Mouse (Mus musculus): ENCODE data around the gene Galnt10. TPM values are rescaled to one million over a fixed set of nuclear protein-coding genes. Genes with fewer than 3 reads are reported as not detected.

The Galnt10 gene
- total RNA-seq, 1 experiment, result 13.5 TPM

DNA sequence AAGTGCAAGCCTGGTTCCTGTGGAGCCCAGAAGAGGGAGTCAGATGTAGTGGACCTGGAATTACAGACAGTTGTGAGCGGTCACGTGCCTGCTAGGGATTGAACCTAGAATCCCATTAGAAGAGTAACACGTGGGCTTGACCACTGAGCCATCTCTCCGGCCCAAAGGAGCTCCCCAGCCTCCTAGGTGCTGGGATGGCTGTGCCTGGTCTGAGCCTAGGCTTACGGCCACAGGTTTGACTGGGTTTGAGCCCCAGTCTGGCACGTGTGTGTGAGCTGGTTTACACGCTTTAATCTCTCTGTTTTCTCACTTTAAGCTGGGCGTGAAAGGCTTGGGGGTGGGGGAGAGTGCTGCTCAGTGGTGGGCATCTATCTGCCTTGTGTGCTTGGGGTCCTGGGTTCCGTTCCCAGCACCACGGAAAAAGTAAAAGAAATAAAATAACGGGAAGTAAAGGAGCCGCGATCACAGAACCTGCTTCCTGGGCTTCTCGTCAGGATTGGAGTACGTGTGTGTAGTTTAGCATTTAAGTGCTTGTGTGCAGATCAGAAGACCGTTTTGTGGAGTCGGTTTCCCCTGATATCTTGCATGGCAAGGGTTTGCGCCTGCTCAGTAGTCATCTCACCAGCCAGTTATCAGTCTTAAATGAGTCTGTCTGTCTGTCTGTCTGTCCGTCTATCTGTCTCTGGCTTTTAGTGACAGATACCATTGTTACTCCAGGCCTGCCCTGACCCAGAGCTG lies 16.4 kb downstream of the Galnt10 start:
- Histone ChIP-seq H3K9ac (ENCODE audit: insufficient read depth, low read depth, low read length, poor library complexity, severe bottlenecking) (no peak overlapping the region; the same call in 1 of the 2 replicates), H3K4me1 (ENCODE audit: control insufficient read depth in 2 of 2, insufficient read depth in 2 of 2, low read length in 2 of 2, poor library complexity in 1 of 2) (peaks cover 3 to 35% of the 10 kb centered on the region in 2 experiments; a peak in 3 of 4 replicates), H3K4me3 (ENCODE audit: insufficient read depth in 1 of 2, low read depth in 1 of 2, low read length in 2 of 2, poor library complexity in 1 of 2, severe bottlenecking in 1 of 2) (no peak overlapping the region), H3K27ac (ENCODE audit: insufficient read depth, low read depth, low read length, poor library complexity, severe bottlenecking) (no peak overlapping the region; the same call in 1 of the 2 replicates), H3K9me3 (ENCODE audit: control insufficient read depth, insufficient read depth, low read depth, low read length) (no peaks in the 10 kb centered on the region), H3K36me3 (ENCODE audit: control insufficient read depth, insufficient read depth, low read length, poor library complexity, severe bottlenecking) (no peaks in the 10 kb centered on the region)
- in situ Hi-C loops (cut with MboI; ENCODE audit: low sequenced_read_pairs in 2 of 2, unreplicated experiment in 2 of 2), result no loop called here
- no peak for DNase-seq (ENCODE audit: low read depth, low spot score)
- TF ChIP-seq MAFK (IDR thresholded peaks at IDR 0.05; ENCODE audit: insufficient read depth, low read depth, low read length) (no peak), CHD2 (IDR thresholded peaks at IDR 0.05; ENCODE audit: low read depth, low read length) (no peak), ZC3H11A (IDR thresholded peaks at IDR 0.05; ENCODE audit: borderline replicate concordance, low read depth, low read length) (no peak), ZNF384 (IDR thresholded peaks at IDR 0.05; ENCODE audit: low read depth, low read length) (no peak), HCFC1 (IDR thresholded peaks at IDR 0.05; ENCODE audit: borderline replicate concordance, insufficient read depth, low read length) (no peak)

GRCm38 (mm10) chr11:57662231-57662630 lies 17.0 kb downstream of the Galnt10 start:
- Histone ChIP-seq H3K9ac (ENCODE audit: insufficient read depth, low read depth, low read length, poor library complexity, severe bottlenecking) (no peak overlapping the region), H3K27ac (ENCODE audit: insufficient read depth, low read depth, low read length, poor library complexity, severe bottlenecking) (no peak overlapping the region), H3K4me1 (ENCODE audit: control insufficient read depth in 2 of 2, insufficient read depth in 2 of 2, low read length in 2 of 2, poor library complexity in 1 of 2) (peaks cover 3 to 31% of the 10 kb centered on the region in 2 experiments; a peak in 3 of 4 replicates), H3K4me3 (ENCODE audit: insufficient read depth in 1 of 2, low read depth in 1 of 2, low read length in 2 of 2, poor library complexity in 1 of 2, severe bottlenecking in 1 of 2) (no peak overlapping the region), H3K9me3 (ENCODE audit: control insufficient read depth, insufficient read depth, low read depth, low read length) (no peaks in the 10 kb centered on the region), H3K36me3 (ENCODE audit: control insufficient read depth, insufficient read depth, low read length, poor library complexity, severe bottlenecking) (no peaks in the 10 kb centered on the region)
- TF ChIP-seq HCFC1 (IDR thresholded peaks at IDR 0.05; ENCODE audit: borderline replicate concordance, insufficient read depth, low read length) (no peak), ZNF384 (IDR thresholded peaks at IDR 0.05; ENCODE audit: low read depth, low read length) (no peak), ZC3H11A (IDR thresholded peaks at IDR 0.05; ENCODE audit: borderline replicate concordance, low read depth, low read length) (no peak), CHD2 (IDR thresholded peaks at IDR 0.05; ENCODE audit: low read depth, low read length) (no peak), MAFK (IDR thresholded peaks at IDR 0.05; ENCODE audit: insufficient read depth, low read depth, low read length) (no peak)
- no peak for DNase-seq (ENCODE audit: low read depth, low spot score)
- in situ Hi-C loops (cut with MboI; ENCODE audit: low sequenced_read_pairs in 2 of 2, unreplicated experiment in 2 of 2), result no loop called here

DNA sequence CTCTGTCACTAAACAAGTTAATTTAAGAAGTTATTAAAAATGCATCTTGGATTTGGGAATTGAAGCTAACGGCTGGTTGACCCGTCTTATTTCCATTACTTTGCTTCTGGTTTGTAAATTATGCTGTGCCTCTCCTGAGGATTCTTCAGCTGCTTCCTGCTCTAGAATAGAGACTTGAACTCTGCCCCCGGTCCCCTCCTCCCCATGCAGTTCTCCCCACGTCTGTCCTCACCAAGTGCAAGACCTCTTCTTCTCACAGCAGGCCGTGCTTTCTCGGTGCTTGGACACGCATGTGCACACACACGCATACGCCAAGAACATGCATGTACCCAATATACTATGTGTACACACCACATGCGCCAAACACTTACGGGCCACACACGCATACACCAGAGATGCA lies 18.0 kb downstream of the Galnt10 start:
- in situ Hi-C loops (cut with MboI; ENCODE audit: low sequenced_read_pairs in 2 of 2, unreplicated experiment in 2 of 2), result no loop called here
- H3K9me3 ChIP-seq (ENCODE audit: control insufficient read depth, insufficient read depth, low read depth, low read length), result no peaks in the 10 kb centered on the region

DNA sequence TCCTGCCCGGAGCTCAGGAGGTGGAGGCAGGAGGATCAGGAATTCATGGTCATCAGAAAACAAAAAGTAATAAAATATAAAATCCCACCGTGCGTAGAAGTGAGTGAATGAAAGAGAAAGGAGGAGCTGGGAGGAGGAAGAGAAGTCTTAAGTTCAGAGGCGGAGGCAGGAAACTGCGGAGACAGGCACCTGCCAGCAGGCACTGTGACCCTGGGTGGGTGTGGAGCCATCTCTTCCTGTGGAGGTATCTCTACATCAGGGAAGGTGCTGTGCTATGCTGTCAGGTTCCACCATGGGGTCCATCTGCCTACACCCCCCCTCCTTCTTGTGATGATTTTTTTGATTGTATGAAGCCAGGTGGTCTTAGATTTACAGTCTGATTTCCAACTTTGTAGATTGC lies 19.5 kb downstream of the Galnt10 start:
- TF ChIP-seq CHD2 (IDR thresholded peaks at IDR 0.05; ENCODE audit: low read depth, low read length) (no peak), MAFK (IDR thresholded peaks at IDR 0.05; ENCODE audit: insufficient read depth, low read depth, low read length) (no peak), ZC3H11A (IDR thresholded peaks at IDR 0.05; ENCODE audit: borderline replicate concordance, low read depth, low read length) (no peak), HCFC1 (IDR thresholded peaks at IDR 0.05; ENCODE audit: borderline replicate concordance, insufficient read depth, low read length) (no peak), ZNF384 (IDR thresholded peaks at IDR 0.05; ENCODE audit: low read depth, low read length) (no peak)
- in situ Hi-C loops (cut with MboI; ENCODE audit: low sequenced_read_pairs in 2 of 2, unreplicated experiment in 2 of 2), result no loop called here
- Histone ChIP-seq H3K4me1 (ENCODE audit: control insufficient read depth in 2 of 2, insufficient read depth in 2 of 2, low read length in 2 of 2, poor library complexity in 1 of 2) (peaks cover 1 to 10% of the 10 kb centered on the region in 2 experiments; a peak in 2 of 4 replicates), H3K27ac (ENCODE audit: insufficient read depth, low read depth, low read length, poor library complexity, severe bottlenecking) (no peak overlapping the region), H3K4me3 (ENCODE audit: insufficient read depth in 1 of 2, low read depth in 1 of 2, low read length in 2 of 2, poor library complexity in 1 of 2, severe bottlenecking in 1 of 2) (no peak overlapping the region), H3K9ac (ENCODE audit: insufficient read depth, low read depth, low read length, poor library complexity, severe bottlenecking) (no peak overlapping the region), H3K36me3 (ENCODE audit: control insufficient read depth, insufficient read depth, low read length, poor library complexity, severe bottlenecking) (no peaks in the 10 kb centered on the region), H3K9me3 (ENCODE audit: control insufficient read depth, insufficient read depth, low read depth, low read length) (no peaks in the 10 kb centered on the region)
- DNase-seq (ENCODE audit: low read depth, low spot score), result no peak

More for the DNA sequence above, 18.0 kb downstream of the Galnt10 start:
- Histone ChIP-seq H3K36me3 (ENCODE audit: control insufficient read depth, insufficient read depth, low read length, poor library complexity, severe bottlenecking) (no peaks in the 10 kb centered on the region), H3K9ac (ENCODE audit: insufficient read depth, low read depth, low read length, poor library complexity, severe bottlenecking) (no peak overlapping the region), H3K27ac (ENCODE audit: insufficient read depth, low read depth, low read length, poor library complexity, severe bottlenecking) (no peak overlapping the region), H3K4me1 (ENCODE audit: control insufficient read depth in 2 of 2, insufficient read depth in 2 of 2, low read length in 2 of 2, poor library complexity in 1 of 2) (peaks cover 1 to 20% of the 10 kb centered on the region in 2 experiments; a peak in 2 of 4 replicates), H3K4me3 (ENCODE audit: insufficient read depth in 1 of 2, low read depth in 1 of 2, low read length in 2 of 2, poor library complexity in 1 of 2, severe bottlenecking in 1 of 2) (no peak overlapping the region)
- no peak for TF ChIP-seq ZNF384 (IDR thresholded peaks at IDR 0.05; ENCODE audit: low read depth, low read length)
- TF ChIP-seq ZC3H11A (IDR thresholded peaks at IDR 0.05; ENCODE audit: borderline replicate concordance, low read depth, low read length), result no peak
- no peak for TF ChIP-seq MAFK (IDR thresholded peaks at IDR 0.05; ENCODE audit: insufficient read depth, low read depth, low read length)
- no peak for TF ChIP-seq CHD2 (IDR thresholded peaks at IDR 0.05; ENCODE audit: low read depth, low read length)
- no peak for TF ChIP-seq HCFC1 (IDR thresholded peaks at IDR 0.05; ENCODE audit: borderline replicate concordance, insufficient read depth, low read length)
- no peak for DNase-seq (ENCODE audit: low read depth, low spot score)

Data from ES-E14 (cell line).